Mouse (Mus musculus): ENCODE results near the gene Snrnp25.
A peak's percentile ranks its signal among the peaks of the same experiment; 100 is the strongest.
"Not testable (repeated sequence)": the region's sequence is repeated elsewhere in the genome, so short reads cannot be mapped to it uniquely, and the experiment has no call there.

The Snrnp25 gene

DNA sequence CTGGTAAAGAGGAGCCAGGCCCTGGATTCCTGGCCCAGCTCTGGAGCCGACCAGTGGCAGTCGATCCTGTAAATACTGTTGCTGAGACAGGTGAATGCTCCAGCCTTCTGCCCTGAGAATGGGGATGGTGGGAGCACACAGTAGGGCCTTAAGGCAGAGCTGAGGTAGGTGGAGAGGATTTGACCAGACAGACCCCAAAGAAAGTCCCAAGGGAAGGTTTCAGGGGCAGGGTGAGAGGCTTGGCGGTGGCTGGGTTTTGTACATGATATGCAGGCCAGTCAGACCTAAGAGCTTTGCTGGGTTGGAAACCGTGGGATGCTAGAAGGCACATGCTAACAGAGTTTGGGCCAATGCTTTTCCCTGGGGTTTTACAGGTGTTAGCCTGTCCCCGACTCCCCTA lies 10.6 kb upstream of the Snrnp25 start:
- DNase-seq (ENCODE audit: low read depth): no peak

DNA sequence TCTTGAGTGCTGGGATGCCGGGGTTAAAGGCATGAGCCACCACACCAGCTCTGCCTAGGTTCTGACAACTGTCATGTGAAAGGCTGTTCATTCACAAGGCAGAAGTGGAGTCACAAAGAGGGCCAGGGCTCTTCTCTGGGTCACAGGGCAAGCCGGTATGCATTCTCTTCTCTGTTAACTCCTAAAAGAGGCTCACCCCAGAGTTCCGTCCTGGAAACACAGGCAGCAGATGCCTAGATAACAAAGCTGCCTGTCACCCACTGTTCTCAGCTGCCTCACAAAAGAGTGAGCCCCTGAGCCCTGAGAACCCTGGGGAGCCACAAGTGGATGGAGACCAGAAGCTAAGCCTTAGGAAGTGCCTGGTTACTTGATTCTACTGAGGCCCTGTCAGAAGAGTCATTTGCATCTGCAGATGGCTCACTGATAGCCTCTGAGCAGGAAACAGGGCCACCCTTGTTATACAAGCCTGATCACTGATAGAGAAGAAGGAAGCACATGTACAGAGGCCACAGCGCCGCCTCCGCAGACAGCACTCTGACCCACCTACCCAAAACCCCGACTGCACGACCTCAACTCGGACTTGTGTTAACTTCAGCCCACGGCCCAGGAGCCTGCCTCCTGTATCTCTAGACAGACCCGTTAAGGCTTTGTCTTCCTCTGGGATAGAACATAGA lies 9.2 kb upstream of the Snrnp25 start:
- DNase-seq (ENCODE audit: low read depth): no peak

DNA sequence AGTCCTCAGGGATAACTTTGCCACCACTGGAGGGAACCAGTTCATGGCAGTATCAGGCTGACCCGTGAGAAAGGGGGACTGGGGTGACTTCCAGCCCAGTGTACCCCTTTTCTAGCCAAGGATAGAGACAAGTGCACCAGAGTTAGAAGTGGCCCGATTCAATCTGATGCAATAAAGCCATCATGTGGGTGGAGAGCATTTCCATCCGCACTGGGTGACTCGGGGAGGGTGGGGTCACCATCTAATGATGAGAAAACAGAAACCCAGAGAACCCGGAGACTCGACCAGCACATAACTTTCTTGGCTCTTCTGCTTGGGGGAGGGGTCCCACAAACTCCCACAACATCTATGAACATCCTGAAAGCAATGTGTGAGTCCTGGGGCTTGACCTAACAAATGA lies 8.5 kb upstream of the Snrnp25 start:
- DNase-seq (ENCODE audit: low read depth): no peak

DNA sequence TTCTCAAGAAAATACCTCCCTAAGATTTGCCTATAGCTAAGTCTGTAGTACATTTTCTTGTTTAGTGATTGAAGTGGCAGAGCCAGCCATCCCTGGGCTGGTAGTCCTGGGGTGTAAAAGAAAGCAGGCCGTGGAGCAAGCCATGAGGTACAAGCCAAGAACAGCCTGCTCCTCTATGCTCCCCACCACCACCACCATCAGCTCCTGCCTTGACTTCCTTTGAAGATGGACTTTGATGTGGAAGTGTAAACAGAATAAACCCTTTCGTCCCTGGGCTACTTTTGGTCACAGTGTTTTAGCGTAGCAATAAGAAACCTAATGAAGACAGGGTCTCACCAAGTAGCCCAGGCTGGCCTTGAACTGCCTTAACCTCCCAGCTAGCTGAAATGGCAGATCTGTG lies 7.4 kb upstream of the Snrnp25 start:
- no peak for DNase-seq (ENCODE audit: low read depth)

DNA sequence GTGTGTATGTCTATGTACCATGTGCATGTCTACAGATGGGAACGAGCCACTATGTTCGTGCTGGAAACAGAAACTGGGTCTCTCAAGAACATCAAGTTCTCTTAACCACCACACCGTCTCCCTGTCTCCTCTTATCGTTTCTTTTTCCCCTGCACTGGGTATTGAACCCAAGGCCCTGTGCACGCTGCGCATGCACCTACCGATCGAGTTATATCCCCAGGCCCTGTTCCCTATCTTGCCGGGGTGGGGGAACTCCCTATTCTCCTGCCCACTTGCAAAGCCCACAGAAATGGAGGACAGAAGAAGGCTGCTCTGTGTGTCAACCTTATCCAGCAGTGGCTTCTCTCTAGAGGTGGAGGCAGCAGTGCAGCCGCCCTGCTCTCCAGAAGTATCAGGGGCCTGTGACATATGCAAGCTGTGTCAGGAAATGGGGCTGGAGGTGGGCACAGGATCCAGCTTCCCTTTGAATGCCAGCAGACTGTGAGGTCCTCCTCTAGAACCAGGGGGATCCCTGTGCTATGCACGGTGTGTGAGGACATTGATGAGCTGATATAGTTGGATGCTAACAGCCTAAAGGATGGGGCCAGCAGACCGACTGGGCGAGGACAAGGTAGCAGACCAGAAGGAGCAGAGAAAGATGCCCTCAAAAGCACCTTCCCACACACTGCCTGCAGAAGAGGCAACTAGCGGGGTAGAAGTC lies 6.8 kb upstream of the Snrnp25 start:
- no peak for DNase-seq (ENCODE audit: low read depth)

DNA sequence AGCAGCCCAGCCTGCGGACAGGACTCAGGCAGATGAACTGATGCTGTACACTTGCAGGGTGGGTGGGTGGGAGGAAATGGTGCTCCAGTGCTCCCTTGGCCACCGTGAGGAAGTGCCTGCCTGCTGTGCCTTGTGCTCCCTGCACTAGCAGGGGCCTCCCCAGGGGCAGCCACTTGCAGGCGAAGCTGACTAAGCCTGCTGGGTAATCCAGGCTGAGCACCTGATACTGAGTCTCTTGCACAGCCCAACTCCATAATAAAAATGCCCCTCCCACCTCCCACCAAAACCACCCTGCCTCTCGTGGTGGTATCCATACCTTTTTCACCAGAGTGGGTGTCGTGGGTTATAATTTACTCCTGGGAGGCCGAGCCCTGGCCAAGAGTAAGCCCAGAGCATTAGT lies 6.0 kb upstream of the Snrnp25 start:
- no peak for DNase-seq (ENCODE audit: low read depth)

DNA sequence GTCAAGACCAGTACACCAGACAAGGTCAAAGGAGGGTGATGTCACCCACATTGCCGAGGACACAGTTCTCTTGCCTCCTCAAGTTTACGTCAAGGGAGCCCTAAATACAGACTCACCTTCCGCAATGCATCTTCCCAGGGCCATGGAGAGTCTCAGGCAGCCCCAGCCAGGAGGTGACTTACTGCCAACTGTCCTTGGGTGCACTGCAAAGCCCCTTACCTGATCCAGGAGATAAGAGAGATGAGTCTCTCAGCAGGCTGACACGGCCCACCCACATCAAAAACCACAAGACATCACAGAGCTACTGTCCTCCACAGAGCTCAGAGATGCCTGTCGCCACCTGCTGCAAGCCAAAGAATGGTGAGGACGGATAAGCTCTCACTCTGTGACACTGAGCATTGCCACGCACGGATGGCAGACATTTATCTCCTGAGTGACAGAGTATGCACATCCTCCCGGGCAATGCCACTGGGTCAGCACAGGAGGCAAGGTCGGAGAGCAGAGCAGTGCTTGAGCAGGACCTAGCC lies 5.1 kb upstream of the Snrnp25 start, which contains the start of gene Il9r:
Il9r (minus strand) TSS at position 205 of the 527 bp plus-strand sequence.
- no peak for DNase-seq (ENCODE audit: low read depth)

DNA sequence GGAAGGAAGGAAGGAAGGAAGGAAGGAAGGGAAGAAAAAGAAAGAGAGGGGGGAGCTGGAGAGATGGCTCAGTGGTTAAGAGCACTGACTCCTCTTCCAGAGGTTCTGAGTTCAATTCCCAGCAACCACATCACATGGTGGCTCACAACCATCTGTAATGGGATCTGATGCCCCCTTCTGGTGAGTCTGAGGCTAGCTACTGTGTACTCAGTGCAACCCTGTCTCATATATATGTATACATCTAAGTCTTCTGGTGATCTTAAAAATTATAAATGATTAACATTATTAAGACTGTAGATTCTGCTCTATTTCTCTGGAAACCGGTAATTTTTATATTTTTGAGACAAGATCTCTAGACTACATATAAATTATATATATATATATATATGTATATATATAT lies 4.2 kb upstream of the Snrnp25 start:
- DNase-seq (ENCODE audit: low read depth): not testable (repeated sequence)

DNA sequence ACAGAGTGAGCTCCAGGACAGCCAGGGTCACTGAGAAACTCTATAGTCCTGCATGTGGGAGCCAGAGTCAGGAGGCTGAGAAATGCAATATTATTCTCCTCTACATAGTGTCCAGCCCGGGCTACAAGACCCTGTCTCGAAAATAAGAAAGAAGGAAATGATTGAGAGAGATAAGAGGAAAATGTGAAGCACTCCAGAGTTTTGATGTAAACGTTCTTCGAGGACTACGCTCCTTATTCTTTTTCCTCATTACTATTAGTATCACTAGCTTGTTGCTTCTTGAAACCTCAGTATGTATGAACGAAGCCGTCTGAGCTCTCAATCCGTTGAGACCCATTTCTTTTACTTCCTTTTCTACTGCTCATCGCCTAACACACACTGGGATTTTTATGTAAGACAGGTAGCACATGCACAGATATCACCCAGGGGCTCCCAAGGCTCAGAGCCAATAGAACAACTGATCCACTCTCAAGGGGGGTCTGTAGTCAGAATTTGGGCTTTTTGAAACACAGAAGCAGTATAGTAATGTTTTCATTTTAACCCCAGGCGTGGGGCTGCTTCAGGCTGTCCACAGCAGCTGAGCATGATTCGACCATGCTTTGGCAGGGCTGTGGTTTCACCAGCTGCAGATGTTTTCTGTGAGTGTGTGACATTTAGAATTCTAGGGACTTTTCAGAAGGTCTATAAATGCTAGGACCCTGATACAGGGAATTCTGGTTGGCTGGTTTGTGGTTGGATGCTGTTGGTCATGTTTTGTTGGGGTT lies 3.1 kb upstream of the Snrnp25 start:
- no peak for DNase-seq (ENCODE audit: low read depth)

DNA sequence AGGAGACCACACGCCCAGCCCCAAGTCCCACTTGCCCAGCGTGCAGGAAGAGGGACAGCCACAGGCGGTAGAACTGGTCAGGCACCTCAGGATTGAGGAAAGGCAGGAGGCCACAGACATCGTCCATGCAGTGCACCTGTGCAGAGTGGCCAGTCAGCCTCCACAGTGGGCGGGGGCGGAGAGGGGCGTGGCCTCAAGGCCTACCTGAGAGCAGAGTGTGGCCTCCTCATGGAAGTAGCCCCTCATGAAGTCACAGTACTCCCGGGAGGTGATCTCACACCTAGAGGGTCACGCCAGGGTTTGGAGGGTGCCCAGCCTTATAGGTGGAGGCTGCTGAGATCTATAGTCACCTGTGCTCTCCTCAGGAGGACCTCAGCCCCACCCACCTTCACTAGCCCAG lies 5.4 kb downstream of the Snrnp25 start:
- no peak for DNase-seq (ENCODE audit: low read depth)

DNA sequence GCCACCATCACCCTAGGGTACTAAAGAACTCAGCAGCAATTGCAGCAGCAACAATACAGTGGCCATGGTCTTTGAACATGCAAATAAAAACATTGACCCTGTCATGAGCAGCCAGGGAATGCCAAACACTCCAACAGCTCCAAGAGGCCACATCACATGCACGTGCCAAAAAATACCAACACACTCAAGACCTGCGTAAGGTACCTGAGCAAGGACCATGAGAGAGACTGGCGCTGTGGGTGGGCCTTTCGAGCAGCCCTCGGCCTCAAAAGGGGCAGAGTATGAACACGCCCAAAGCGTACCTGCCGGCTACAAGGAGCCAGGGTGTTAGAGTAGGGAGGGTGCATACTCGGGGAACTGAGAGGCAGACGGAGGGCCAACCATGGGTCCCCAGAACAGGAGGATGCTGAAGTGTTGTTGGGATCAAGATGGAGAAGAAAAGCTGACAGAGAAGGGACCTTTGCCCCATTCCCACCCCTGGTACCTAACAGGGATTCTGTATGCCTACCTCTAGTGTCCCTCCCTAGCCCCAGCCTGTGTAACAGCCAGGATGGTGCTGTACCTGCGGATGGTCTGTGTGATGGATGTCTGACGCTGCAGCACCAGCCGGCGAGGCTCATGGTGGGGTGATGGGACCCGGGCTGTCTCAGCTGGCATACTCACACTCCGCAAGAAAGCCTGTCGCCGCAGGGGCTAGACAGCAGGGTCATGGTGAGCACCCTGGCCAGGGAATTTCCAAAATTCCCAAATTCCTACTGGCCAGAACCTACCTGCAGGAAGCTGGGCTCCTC lies 10.4 kb downstream of the Snrnp25 start:
- no peak for DNase-seq (ENCODE audit: low read depth)

DNA sequence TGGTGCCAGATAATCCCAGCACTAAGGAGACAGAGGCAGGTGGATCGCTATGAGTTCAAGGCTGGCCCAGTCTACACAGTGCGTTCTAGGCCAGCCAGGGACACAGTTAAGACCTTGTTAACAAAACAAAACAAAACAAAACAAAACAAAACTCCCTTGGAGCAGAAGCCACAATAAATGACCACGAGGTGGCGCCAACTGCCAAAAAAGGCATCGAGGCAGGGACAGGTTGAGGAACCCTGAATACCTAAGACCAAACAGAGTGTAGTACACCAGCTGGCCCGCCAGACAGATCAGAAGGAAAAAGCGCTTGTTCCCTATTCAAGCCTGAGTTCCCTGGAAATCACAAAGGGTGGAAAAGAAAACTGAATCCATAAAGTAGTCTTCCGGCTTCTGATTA lies 11.6 kb downstream of the Snrnp25 start:
- DNase-seq (ENCODE audit: low read depth): no peak

DNA sequence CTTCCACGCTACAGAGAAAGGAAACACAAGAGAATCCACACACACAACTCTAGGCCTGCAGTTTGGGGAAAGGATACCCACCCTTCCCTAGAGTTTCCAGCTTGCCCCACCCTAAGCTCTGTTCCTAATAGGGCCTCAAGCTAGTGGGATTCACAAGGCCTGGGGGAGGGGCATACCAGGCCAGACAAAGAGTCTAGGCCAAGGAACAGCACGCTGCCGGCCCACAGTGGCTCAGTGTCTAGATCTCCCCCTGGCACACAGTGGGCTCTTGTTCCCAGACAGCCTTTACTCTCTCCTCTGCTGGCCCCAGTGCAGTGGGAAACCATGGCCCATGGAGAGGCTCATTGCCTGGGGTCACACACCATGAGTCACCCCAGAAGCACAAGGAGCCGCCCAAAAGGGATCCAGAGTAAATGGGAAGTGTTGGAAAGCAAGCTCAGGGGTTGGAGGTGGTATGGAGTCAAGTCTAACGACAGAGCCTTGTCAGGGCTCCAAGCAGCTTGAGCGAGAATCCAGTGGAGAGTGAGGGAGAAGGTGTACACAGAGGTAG lies 13.4 kb downstream of the Snrnp25 start:
- peak; percentile 67 for DNase-seq (ENCODE audit: low read depth)

DNA sequence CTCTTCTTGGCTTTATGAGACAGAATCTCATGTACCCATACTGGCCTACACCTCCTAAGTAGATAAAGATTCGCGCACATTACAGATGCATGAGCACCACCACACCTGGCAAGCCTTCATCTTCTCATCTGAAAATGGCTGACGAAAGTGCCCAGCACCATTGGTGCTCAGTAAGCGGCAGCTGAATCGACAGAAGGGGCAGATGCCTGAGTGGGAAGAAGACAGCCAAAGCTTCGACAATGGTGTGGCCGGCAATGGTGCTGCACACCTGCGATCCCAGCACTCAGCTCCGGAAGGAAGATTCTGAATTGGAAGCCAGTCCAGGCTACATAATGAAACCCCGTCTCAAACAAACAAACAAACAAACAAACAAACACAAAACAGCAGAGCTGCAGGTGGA lies 14.1 kb downstream of the Snrnp25 start:
- no peak for DNase-seq (ENCODE audit: low read depth)

DNA sequence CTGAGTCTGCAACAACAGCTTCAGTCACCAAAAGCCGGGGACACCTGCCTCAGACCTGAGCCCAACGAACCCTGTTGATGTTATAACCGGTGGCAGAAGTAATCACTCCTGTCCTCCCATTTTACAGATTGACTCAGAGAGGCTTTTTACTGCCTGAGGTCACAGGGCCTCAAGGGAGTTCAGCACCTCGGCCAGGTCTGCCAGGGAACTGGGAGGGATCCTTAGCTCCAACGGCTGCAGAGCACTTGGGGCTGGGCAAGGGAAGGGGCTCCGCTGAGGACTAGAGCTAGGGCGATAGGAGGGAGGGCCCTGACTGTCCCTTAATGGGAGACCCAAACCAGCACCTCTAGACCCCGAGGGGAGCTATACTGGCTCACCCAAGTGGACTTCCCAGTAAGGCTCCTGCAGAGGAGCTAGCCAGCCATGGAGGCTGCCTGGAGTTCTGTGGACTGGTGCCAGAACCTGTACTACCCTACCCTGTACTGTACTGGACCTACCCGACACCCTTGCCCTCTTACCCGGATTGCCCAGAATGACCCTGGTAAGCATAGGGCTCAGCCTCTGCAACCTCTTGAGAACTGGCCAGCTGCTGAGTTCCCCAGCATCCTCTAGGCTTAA lies 15.5 kb downstream of the Snrnp25 start:
- DNase-seq (ENCODE audit: low read depth): no peak

DNA sequence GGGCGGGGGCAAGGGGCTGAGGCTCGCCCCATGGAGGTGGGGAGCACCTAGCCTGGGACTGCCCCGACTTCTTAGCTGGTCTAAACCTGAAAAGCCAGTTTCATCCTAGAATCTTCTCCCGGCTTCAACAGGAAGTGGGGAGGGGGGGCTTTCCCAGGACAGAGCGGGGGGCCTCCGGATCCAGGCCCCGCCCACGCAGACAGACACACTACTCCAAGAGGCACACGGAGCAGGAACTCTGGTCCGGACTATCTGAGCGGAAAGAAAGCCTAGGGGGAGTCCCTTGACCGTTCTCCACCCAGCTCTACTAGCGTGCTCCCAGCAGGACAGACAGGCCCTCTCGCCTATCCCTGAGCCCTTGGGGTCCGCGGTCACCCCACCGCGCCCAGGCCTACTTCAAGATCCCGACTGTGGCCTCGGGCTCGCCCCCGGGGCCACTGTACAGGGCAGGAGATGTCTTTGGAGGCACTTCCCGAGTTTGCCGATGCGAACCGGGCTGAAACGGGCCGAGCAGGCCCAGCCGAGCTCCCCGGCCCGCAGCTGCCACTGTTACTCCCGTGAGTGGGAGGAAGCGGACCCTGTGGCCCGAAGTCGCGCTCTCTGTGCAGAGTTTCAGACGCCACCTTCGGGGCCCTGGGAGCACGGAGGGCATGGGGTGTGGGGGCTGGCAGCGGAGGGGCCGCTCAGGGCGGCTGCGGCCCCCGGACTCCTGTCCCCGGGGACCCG lies 16.2 kb downstream of the Snrnp25 start:
- no peak for DNase-seq (ENCODE audit: low read depth)

DNA sequence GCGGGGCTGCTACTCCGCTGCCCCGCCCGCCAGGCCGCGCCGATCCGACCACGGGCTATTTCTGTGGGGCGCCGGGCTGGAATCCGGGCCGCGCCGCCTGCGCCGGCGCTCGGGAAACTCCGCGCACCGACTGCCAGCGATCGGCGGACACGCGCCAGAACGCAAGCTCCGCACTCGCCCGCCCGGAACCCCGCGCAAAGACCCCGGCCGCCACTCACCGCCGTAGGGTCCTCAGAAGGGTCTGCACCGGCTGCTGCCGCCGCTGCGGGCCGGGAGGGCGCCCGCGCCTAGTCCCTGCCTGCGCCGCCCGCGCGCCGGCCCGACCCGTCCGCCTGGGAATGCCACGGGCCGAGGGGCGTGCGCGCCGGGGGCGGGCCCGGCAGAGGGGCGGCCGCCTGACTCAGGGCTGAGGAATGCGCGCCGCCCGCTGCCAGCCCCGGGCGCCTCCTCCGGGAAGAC lies 16.8 kb downstream of the Snrnp25 start, which contains the start of gene Rhbdf1:
Rhbdf1 (minus strand) TSS at position 350 of the 459 bp plus-strand sequence.
- no peak for DNase-seq (ENCODE audit: low read depth)

DNA sequence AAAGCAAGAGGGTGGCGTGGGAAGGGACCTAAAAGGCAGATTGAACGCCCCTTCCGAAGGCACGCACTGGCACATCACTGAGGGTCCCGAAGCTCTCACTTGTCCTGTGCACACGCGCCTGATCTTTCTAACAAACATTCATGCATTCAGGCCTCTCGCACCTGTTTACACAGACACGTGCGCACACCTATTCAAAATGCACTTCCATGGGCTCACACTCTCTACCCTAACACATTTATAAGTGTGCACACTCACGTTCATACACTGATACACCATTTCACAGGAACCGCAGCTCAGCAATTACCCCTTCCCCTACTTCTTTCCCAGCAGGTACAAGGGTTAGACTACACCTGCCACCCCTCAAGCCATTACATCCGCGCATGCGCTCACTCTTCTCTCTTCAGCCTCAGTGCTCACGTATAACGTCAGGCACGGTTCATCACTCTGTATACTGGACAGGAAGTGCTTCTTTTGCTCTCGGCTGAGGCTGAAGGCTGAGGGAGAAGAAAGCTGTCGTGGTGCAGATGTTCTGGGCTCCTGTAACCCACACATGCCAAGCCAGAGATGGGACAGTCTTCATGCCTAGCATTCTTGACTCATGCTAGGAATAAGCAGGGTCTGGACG lies 17.5 kb downstream of the Snrnp25 start:
- DNase-seq (ENCODE audit: low read depth): no peak

DNA sequence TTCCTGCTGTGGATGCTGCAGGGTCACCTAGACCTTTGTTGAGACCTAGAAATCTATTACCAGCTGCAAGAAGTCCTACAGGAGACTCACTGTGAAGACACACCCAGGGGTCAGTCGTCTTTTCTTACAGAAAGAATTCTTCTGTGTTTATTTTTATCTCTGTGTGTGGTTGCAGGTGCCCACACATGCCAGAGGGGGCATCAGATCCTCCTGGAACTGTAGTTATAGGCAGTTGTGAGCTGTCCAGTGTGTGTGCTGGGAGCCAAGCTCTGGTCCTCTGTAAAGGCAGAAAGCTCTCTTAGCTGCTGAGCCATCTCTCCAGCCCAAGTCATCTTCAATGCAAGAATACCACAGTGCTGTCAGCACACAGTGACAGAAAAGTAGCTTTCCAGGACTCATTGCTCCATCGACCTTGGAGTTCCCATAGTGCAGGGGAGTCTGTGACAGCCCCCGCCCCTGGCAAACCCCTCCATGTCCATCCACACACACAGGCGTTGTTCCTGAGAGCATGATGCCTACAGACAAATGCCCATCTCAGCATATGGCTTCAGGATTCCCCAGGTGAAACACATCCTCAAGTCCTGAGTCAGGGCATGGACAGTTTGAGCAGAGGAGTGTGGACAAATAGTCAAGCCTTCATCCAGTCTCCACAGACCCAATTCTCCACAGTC lies 18.2 kb downstream of the Snrnp25 start:
- no peak for DNase-seq (ENCODE audit: low read depth)

Data from fibroblast of lung, adult 2 months (primary cell).